Mouse (Mus musculus): ENCODE measurements around the gene Gstp2.

- TF ChIP-seq POLR2A (IDR thresholded peaks at IDR 0.05; ENCODE audit: borderline replicate concordance, insufficient read depth, low read length): no peak
- no peak for TF ChIP-seq CTCF (IDR thresholded peaks at IDR 0.05; ENCODE audit: borderline replicate concordance, insufficient read depth, low read depth, low read length)
Observed at GRCm38 (mm10) chr19:4023185-4023584, 22.6 kb downstream of the Gstp2 start.

All from cerebellum, adult 2 months (tissue).